Mouse (Mus musculus) adrenal gland, adult (tissue): Measurements from ENCODE around the gene Adgrl3.

ENCODE experiments used
- DNase-seq, 2 experiments: peaks; one replicate each; pipeline ENCODE4 v3.0.0; 2022 to 2023; ENCODE audit warnings: low spot score in 1 of 2; ENCODE audit not compliant: inconsistent age in 2 of 2

Adgrl3 gene

GRCm38 (mm10) chr5:81796128-81796527, 776.2 kb downstream of the Adgrl3 start:
- DNase-seq, result no peak

GRCm38 (mm10) chr5:81810966-81811365, 791.0 kb downstream of the Adgrl3 start:
- no peak for DNase-seq

GRCm38 (mm10) chr5:81832076-81832475, 812.1 kb downstream of the Adgrl3 start:
- DNase-seq, result no peak

- DNase-seq, result no peak
These were observed 812.7 kb downstream of the Adgrl3 start for GRCm38 (mm10) chr5:81832679-81833078.

- no peak for DNase-seq
These were observed 817.9 kb downstream of the Adgrl3 start for GRCm38 (mm10) chr5:81837860-81838259.

GRCm38 (mm10) chr5:81843798-81844197, 823.9 kb downstream of the Adgrl3 start:
- DNase-seq, result no peak

- no peak for DNase-seq
These were observed 850.4 kb downstream of the Adgrl3 start for GRCm38 (mm10) chr5:81870336-81870735.
